Mouse (Mus musculus) liver, postnatal 0 days (tissue): ENCODE measurements around the gene Lrrc58.

Experiments
- CTCF ChIP-seq: sonication (generic); IDR thresholded peaks from 2 replicates; pipeline ENCODE4 v1.5.1; 2016; ENCODE audit warnings: antibody characterized with exemption, low read depth
- EP300 ChIP-seq: IDR thresholded peaks from 2 replicates; pipeline ENCODE4 v1.6.1; 2016; ENCODE audit warnings: antibody characterized with exemption, low read depth, mild to moderate bottlenecking

GRCm38 (mm10) chr16:37934932-37935331, 66.7 kb downstream of the Lrrc58 start:
- TF ChIP-seq CTCF = no peak
- no peak for TF ChIP-seq EP300
